Mouse (Mus musculus) hindbrain, embryonic 13.5 days (tissue): ENCODE measurements around the gene Tpsb2. TPM values are rescaled to one million over a fixed set of nuclear protein-coding genes. Genes with fewer than 3 reads are reported as not detected.

Experiments used
- ATAC-seq: fragments of 200-750 bp; cut with Nextera tagmentation; 2 replicates; pipeline ENCODE4 v1.8.0; 2017; ENCODE audit warnings: moderate TSS enrichment; ENCODE audit not compliant: low FRiP score
- H3K27ac ChIP-seq: fragments of 300-500 bp; sonication (generic); 2 replicates; pipeline ENCODE4 v1.5.1; 2015; ENCODE audit warnings: inconsistent platforms, mild to moderate bottlenecking, moderate library complexity
- H3K27me3 ChIP-seq: fragments of 300-500 bp; sonication (generic); 2 replicates; pipeline ENCODE4 v1.6.1; 2015; ENCODE audit warnings: mild to moderate bottlenecking, inconsistent platforms
- H3K36me3 ChIP-seq: fragments of 300-500 bp; sonication (generic); 2 replicates; pipeline ENCODE4 v1.6.1; 2015; ENCODE audit warnings: mild to moderate bottlenecking, inconsistent platforms
- H3K4me1 ChIP-seq: fragments of 300-500 bp; sonication (generic); replicated peaks from 2 replicates; pipeline ENCODE4 v1.6.1; 2015; ENCODE audit warnings: inconsistent platforms
- H3K4me2 ChIP-seq: fragments of 300-500 bp; sonication (generic); 2 replicates; pipeline ENCODE4 v1.6.1; 2015; ENCODE audit warnings: inconsistent platforms, mild to moderate bottlenecking, moderate library complexity
- H3K4me3 ChIP-seq: fragments of 300-500 bp; sonication (generic); 2 replicates; pipeline ENCODE4 v1.5.1; 2015; ENCODE audit warnings: mild to moderate bottlenecking, inconsistent platforms
- H3K9ac ChIP-seq: fragments of 300-500 bp; sonication (generic); 2 replicates; pipeline ENCODE4 v1.6.1; 2015; ENCODE audit warnings: mild to moderate bottlenecking, inconsistent platforms
- H3K9me3 ChIP-seq: fragments of 300-500 bp; sonication (generic); 2 replicates; pipeline ENCODE4 v1.6.1; 2016; ENCODE audit warnings: inconsistent platforms
- WGBS: fragments of 180-500 bp; shearing (Covaris S2); methylation state at CpG from one replicate; pipeline ENCODE4 v1.1.7; 2015; 5-methylcytosine and 5-hydroxymethylcytosine counted together
- polyA plus RNA-seq: library from polyadenylated mRNA; unstranded; fragments of >200 nt; fragmentation: Nextera tagmentation; extraction: Ambion mirVana; gene quantifications from 2 replicates; pipeline ENCODE4 v1.2.1, GENCODE M21; 2015

Tpsb2 gene
- 0.14 TPM in 1 of 2 replicates, not detected in the other for polyA plus RNA-seq

- no peak for ATAC-seq
- no peaks in the 10 kb centered on the region for H3K36me3 ChIP-seq
- 73% methylated on average over 2 of the region's 2 CpGs for WGBS
- no peak within 1 kb of the TSS for H3K9ac ChIP-seq
- no peak within 1 kb of the TSS for H3K4me2 ChIP-seq
- H3K4me1 ChIP-seq, result no peaks in the 10 kb centered on the region
- H3K4me3 ChIP-seq, result no peak within 1 kb of the TSS
- H3K27me3 ChIP-seq, result peaks cover 1% of the 10 kb centered on the region; the same call in 1 of the 2 replicates
- no peak within 1 kb of the TSS for H3K27ac ChIP-seq
- H3K9me3 ChIP-seq, result no peaks in the 10 kb centered on the region
Observed at GRCm38 (mm10) chr17:25366005-25366404, at the start of gene Tpsb2. TSS of gene Tpsb2 (plus strand) at chr17:25366305.

- no peak for ATAC-seq
- H3K9me3 ChIP-seq, result no peaks in the 10 kb centered on the region
- H3K36me3 ChIP-seq, result no peaks in the 10 kb centered on the region
- H3K27ac ChIP-seq, result no peak within 1 kb of the TSS
- H3K4me2 ChIP-seq, result no peak within 1 kb of the TSS
- H3K4me3 ChIP-seq, result no peak within 1 kb of the TSS
- H3K9ac ChIP-seq, result no peak within 1 kb of the TSS
- no peaks in the 10 kb centered on the region for H3K4me1 ChIP-seq
- WGBS, result 83% methylated on average over 5 of the region's 5 CpGs
- H3K27me3 ChIP-seq, result 0 out of 2 replicates have a peak, but pooled peaks cover 2% of the 10 kb centered on the region
Observed at GRCm38 (mm10) chr17:25318354-25318753, 47.8 kb upstream of the Tpsb2 start, which contains the start of gene Prss29. TSS of gene Prss29 (plus strand) at chr17:25318654.

- no peak overlapping the region for H3K4me3 ChIP-seq
- ATAC-seq, result no peak
- H3K4me1 ChIP-seq, result no peaks in the 10 kb centered on the region
- no peaks in the 10 kb centered on the region for H3K36me3 ChIP-seq
- no peaks in the 10 kb centered on the region for H3K9me3 ChIP-seq
- no peak overlapping the region for H3K9ac ChIP-seq
- H3K4me2 ChIP-seq, result no peak overlapping the region
- no peak overlapping the region for H3K27ac ChIP-seq
- WGBS, result 91% methylated on average over 8 of the region's 8 CpGs
- 0 out of 2 replicates have a peak, but pooled peaks cover 2% of the 10 kb centered on the region for H3K27me3 ChIP-seq
Observed at GRCm38 (mm10) chr17:25320819-25321218, 45.3 kb upstream of the Tpsb2 start.

- Histone ChIP-seq H3K9ac (no peak overlapping the region), H3K27me3 (0 out of 2 replicates have a peak, but pooled peaks cover 2% of the 10 kb centered on the region), H3K4me1 (no peaks in the 10 kb centered on the region), H3K9me3 (no peaks in the 10 kb centered on the region), H3K4me2 (no peak overlapping the region), H3K36me3 (no peaks in the 10 kb centered on the region), H3K27ac (no peak overlapping the region), H3K4me3 (no peak overlapping the region)
- ATAC-seq, result no peak
- 28% methylated on average over 2 of the region's 2 CpGs for WGBS
Observed at GRCm38 (mm10) chr17:25322930-25323329, 43.2 kb upstream of the Tpsb2 start.

- 78% methylated on average over 9 of the region's 9 CpGs for WGBS
- H3K4me3 ChIP-seq, result no peak overlapping the region
- peaks cover 39% of the 10 kb centered on the region for H3K27me3 ChIP-seq
- H3K27ac ChIP-seq, result no peak overlapping the region
- no peak overlapping the region for H3K9ac ChIP-seq
- H3K9me3 ChIP-seq, result no peaks in the 10 kb centered on the region
- no peaks in the 10 kb centered on the region for H3K4me1 ChIP-seq
- no peak overlapping the region for H3K4me2 ChIP-seq
- no peak for ATAC-seq
- no peaks in the 10 kb centered on the region for H3K36me3 ChIP-seq
Observed at GRCm38 (mm10) chr17:25332321-25332720, 33.8 kb upstream of the Tpsb2 start.

- no peaks in the 10 kb centered on the region for H3K4me1 ChIP-seq
- 2% methylated on average over 8 of the region's 8 CpGs for WGBS
- peak; percentile 59; the same call in 1 of the 2 replicates for ATAC-seq
- no peaks in the 10 kb centered on the region for H3K36me3 ChIP-seq
- H3K27me3 ChIP-seq, result peaks cover 39% of the 10 kb centered on the region
- H3K9ac ChIP-seq, result peak overlapping the region; percentile 55; the same call in 1 of the 2 replicates
- H3K27ac ChIP-seq, result no peak overlapping the region
- H3K9me3 ChIP-seq, result no peaks in the 10 kb centered on the region
- H3K4me3 ChIP-seq, result no peak overlapping the region
- no peak overlapping the region for H3K4me2 ChIP-seq
Observed at GRCm38 (mm10) chr17:25333943-25334342, 32.2 kb upstream of the Tpsb2 start.

- H3K4me3 ChIP-seq, result no peak overlapping the region
- H3K9me3 ChIP-seq, result no peaks in the 10 kb centered on the region
- H3K27me3 ChIP-seq, result peaks cover 15% of the 10 kb centered on the region; the same call in 1 of the 2 replicates
- no peak overlapping the region for H3K9ac ChIP-seq
- no peak overlapping the region for H3K4me2 ChIP-seq
- ATAC-seq, result no peak
- H3K27ac ChIP-seq, result no peak overlapping the region
- no peaks in the 10 kb centered on the region for H3K36me3 ChIP-seq
- no peaks in the 10 kb centered on the region for H3K4me1 ChIP-seq
- 80% methylated on average over 4 of the region's 4 CpGs for WGBS
Observed at GRCm38 (mm10) chr17:25338218-25338617, 27.9 kb upstream of the Tpsb2 start.

- Histone ChIP-seq H3K4me2 (no peak overlapping the region), H3K9me3 (no peaks in the 10 kb centered on the region), H3K4me3 (no peak overlapping the region), H3K9ac (no peak overlapping the region), H3K36me3 (no peaks in the 10 kb centered on the region), H3K27ac (no peak overlapping the region), H3K27me3 (peaks cover 2% of the 10 kb centered on the region; the same call in 1 of the 2 replicates), H3K4me1 (no peaks in the 10 kb centered on the region)
- ATAC-seq, result no peak
- WGBS, result 89% methylated on average over 6 of the region's 6 CpGs
Observed at GRCm38 (mm10) chr17:25340003-25340402, 26.1 kb upstream of the Tpsb2 start.

GRCm38 (mm10) chr17:25341490-25341889, 24.6 kb upstream of the Tpsb2 start:
- no peak overlapping the region for H3K9ac ChIP-seq
- H3K4me3 ChIP-seq, result no peak overlapping the region
- no peaks in the 10 kb centered on the region for H3K9me3 ChIP-seq
- H3K4me2 ChIP-seq, result no peak overlapping the region
- H3K27ac ChIP-seq, result no peak overlapping the region
- no peak for ATAC-seq
- H3K4me1 ChIP-seq, result no peaks in the 10 kb centered on the region
- H3K36me3 ChIP-seq, result no peaks in the 10 kb centered on the region
- no peaks in the 10 kb centered on the region for H3K27me3 ChIP-seq
- 52% methylated on average over 3 of the region's 3 CpGs for WGBS

GRCm38 (mm10) chr17:25345462-25345861, 20.6 kb upstream of the Tpsb2 start, which contains the start of gene Tpsab1:
TSS of gene Tpsab1 (minus strand) at chr17:25345562.
- WGBS, result 91% methylated on average over 4 of the region's 4 CpGs
- Histone ChIP-seq H3K27ac (no peak within 1 kb of the TSS), H3K27me3 (no peaks in the 10 kb centered on the region), H3K36me3 (no peaks in the 10 kb centered on the region), H3K9me3 (no peaks in the 10 kb centered on the region), H3K4me3 (no peak within 1 kb of the TSS), H3K9ac (no peak within 1 kb of the TSS), H3K4me2 (no peak within 1 kb of the TSS), H3K4me1 (no peaks in the 10 kb centered on the region)
- no peak for ATAC-seq

GRCm38 (mm10) chr17:25361291-25361690, 4.8 kb upstream of the Tpsb2 start:
- WGBS, result 85% methylated on average over 2 of the region's 2 CpGs
- H3K4me1 ChIP-seq, result no peaks in the 10 kb centered on the region
- H3K4me3 ChIP-seq, result no peak overlapping the region
- ATAC-seq, result no peak
- H3K9me3 ChIP-seq, result no peaks in the 10 kb centered on the region
- H3K36me3 ChIP-seq, result no peaks in the 10 kb centered on the region
- H3K9ac ChIP-seq, result no peak overlapping the region
- H3K4me2 ChIP-seq, result no peak overlapping the region
- H3K27ac ChIP-seq, result no peak overlapping the region
- 0 out of 2 replicates have a peak, but pooled peaks cover 3% of the 10 kb centered on the region for H3K27me3 ChIP-seq

GRCm38 (mm10) chr17:25363726-25364125, 2.4 kb upstream of the Tpsb2 start:
- Histone ChIP-seq H3K9ac (no peak overlapping the region), H3K4me3 (no peak overlapping the region), H3K4me2 (no peak overlapping the region), H3K36me3 (no peaks in the 10 kb centered on the region), H3K9me3 (no peaks in the 10 kb centered on the region), H3K27ac (no peak overlapping the region), H3K4me1 (no peaks in the 10 kb centered on the region), H3K27me3 (0 out of 2 replicates have a peak, but pooled peaks cover 3% of the 10 kb centered on the region)
- 9% methylated on average over 1 of the region's 1 CpGs for WGBS
- no peak for ATAC-seq

GRCm38 (mm10) chr17:25368973-25369372, 2.9 kb downstream of the Tpsb2 start, which contains the start of gene Tpsg1:
TSS of gene Tpsg1 (plus strand) at chr17:25369273.
- Histone ChIP-seq H3K4me3 (no peak within 1 kb of the TSS), H3K9me3 (no peaks in the 10 kb centered on the region), H3K27me3 (peaks cover 8% of the 10 kb centered on the region; the same call in 1 of the 2 replicates), H3K36me3 (no peaks in the 10 kb centered on the region), H3K4me1 (no peaks in the 10 kb centered on the region), H3K4me2 (no peak within 1 kb of the TSS), H3K27ac (no peak within 1 kb of the TSS), H3K9ac (no peak within 1 kb of the TSS)
- ATAC-seq, result no peak
- 84% methylated on average over 3 of the region's 3 CpGs for WGBS
